Comparison of ENCODE assay signal across 23 mouse cellular contexts in genomic region chr10:9818574-9818973, GRCm38 (mm10).
"Had no signal": no experiment of that assay in that cellular context is flagged by ENCODE, and none has a peak within 500 bp of the region (broad histone marks: within the 10 kb centered on the region; RNA-seq: fewer than 3 reads in every experiment).

No protein-coding gene starts in this region.

- DNase-seq: liver, postnatal 0 days; lung, adult 2 months; lung, postnatal 14 days; lung, postnatal 36 days; midbrain, embryonic 14.5 days; retina, postnatal 1 day; right cerebral cortex, adult 18-20 months; right cerebral cortex, postnatal 25 days; right cerebral cortex, postnatal 4 days; spleen, adult 18-20 months; thymus, adult 18-20 months; thymus, postnatal 25 days; thymus, postnatal 4 days had no signal

- H3K36me3 ChIP-seq: liver, embryonic 15.5 days; lung, embryonic 15.5 days; midbrain, embryonic 10.5 days; midbrain, embryonic 12.5 days had no signal

- H3K9ac ChIP-seq: liver, embryonic 15.5 days; liver, postnatal 0 days; lung, embryonic 15.5 days; midbrain, embryonic 12.5 days; neural tube, embryonic 13.5 days; neural tube, embryonic 15.5 days had no signal

- H3K27ac ChIP-seq: liver, embryonic 15.5 days; lung, embryonic 15.5 days; midbrain, embryonic 10.5 days; midbrain, embryonic 12.5 days; neural tube, embryonic 13.5 days; neural tube, embryonic 15.5 days had no signal

- H3K9me3 ChIP-seq: liver, embryonic 15.5 days; lung, embryonic 15.5 days; megakaryocyte, embryonic 14.5 days; midbrain, embryonic 10.5 days; midbrain, embryonic 12.5 days; neural tube, embryonic 13.5 days; neural tube, embryonic 15.5 days had no signal

- H3K4me2 ChIP-seq: liver, embryonic 15.5 days; lung, embryonic 15.5 days; midbrain, embryonic 12.5 days; neural tube, embryonic 13.5 days; neural tube, embryonic 15.5 days had no signal

- H3K4me3 ChIP-seq: liver, embryonic 15.5 days; lung, embryonic 15.5 days; megakaryocyte, embryonic 14.5 days; midbrain, embryonic 10.5 days; midbrain, embryonic 12.5 days; myocyte; neural tube, embryonic 13.5 days; neural tube, embryonic 15.5 days had no signal

- ATAC-seq: liver, postnatal 0 days; lung, postnatal 0 days; midbrain, embryonic 16.5 days had no signal

- H3K4me1 ChIP-seq: liver, embryonic 15.5 days; lung, embryonic 15.5 days; midbrain, embryonic 10.5 days; midbrain, embryonic 12.5 days; neural tube, embryonic 15.5 days had no signal

- H3K27me3 ChIP-seq: liver, embryonic 15.5 days; lung, embryonic 15.5 days; megakaryocyte, embryonic 14.5 days; midbrain, embryonic 12.5 days; neural tube, embryonic 13.5 days; neural tube, embryonic 15.5 days had no signal
